Mouse (Mus musculus) olfactory bulb, adult 2 months (tissue): Measurements from ENCODE around the gene Gm45785. TPM values are rescaled to one million over a fixed set of nuclear protein-coding genes. Genes with fewer than 3 reads are reported as not detected.

Experiments used
- H3K27ac ChIP-seq: fragments of 200-500 bp; 2 replicates; pipeline ENCODE4 v1.5.1; 2012; ENCODE audit warnings: low read depth, low read length; ENCODE audit not compliant: insufficient read depth
- H3K4me1 ChIP-seq: fragments of 200-500 bp; 2 replicates; pipeline ENCODE4 v1.6.1; 2012; ENCODE audit warnings: low read length; ENCODE audit not compliant: control insufficient read depth, insufficient read depth
- H3K4me3 ChIP-seq: fragments of 200-500 bp; 2 replicates; pipeline ENCODE4 v1.5.1; 2012; ENCODE audit warnings: mild to moderate bottlenecking, low read depth, low read length, moderate library complexity; ENCODE audit not compliant: insufficient read depth
- CTCF ChIP-seq: fragments of 200-500 bp; IDR thresholded peaks from 2 replicates; pipeline ENCODE4 v1.5.1; 2012; ENCODE audit warnings: low read depth, mild to moderate bottlenecking, low read length, moderate library complexity; ENCODE audit not compliant: insufficient read depth
- POLR2A ChIP-seq: fragments of 200-500 bp; IDR thresholded peaks from 2 replicates; pipeline ENCODE4 v1.6.1; 2012; ENCODE audit warnings: mild to moderate bottlenecking, low read depth, low read length, moderate library complexity; ENCODE audit not compliant: insufficient read depth
- WGBS: fragments of 180-500 bp; shearing (Covaris S2); methylation state at CpG from one replicate; pipeline ENCODE4 v1.1.7; 2018; 5-methylcytosine and 5-hydroxymethylcytosine counted together
- polyA plus RNA-seq: library from polyadenylated mRNA; stranded (reverse); fragments of >200 nt; gene quantifications from 2 replicates; pipeline ENCODE4 v1.2.4, GENCODE M21; 2012; ENCODE audit warnings: low replicate concordance; ENCODE audit not compliant: missing spikeins, insufficient read depth, insufficient read length

The Gm45785 gene
- polyA plus RNA-seq, 1 experiment, result not detected

DNA sequence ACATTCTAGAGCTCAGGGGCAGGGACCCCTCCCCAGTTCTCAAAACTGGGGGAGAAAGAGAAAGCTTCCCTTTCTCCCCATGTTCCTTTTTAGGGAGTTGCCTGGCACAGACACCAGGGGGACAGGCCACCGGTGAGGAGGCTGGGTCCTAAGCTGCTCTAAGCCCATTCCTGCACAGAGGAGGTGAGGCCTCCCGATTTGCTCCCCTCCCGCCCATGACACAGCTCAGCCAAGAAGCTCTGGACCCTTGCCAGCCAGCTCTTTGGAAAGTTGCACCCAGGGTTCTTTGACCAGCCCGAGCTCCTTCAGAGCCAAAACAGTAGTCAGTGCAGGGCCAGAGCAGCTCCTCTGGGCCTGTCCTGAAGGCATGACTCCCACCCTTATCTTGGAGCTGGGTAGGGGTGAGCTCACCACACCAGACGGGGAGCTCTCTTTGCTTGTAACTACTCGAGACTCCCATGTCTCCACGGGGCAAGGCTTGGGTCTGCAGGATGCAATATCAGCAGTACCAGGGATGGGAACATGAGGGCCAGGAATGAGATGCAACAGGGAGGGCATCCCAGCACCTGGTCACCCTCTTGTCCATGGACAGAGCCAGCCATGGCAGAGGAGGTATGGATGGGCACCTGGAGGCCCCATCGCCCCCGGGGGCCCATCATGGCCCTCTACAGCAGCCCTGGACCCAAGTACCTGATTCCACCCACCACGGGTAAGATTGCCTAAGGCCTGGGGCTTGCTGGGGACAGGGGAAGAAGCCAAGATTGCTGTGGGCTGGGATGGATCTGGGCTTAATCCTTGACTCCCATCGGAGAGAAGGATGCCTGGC, 8.2 kb downstream of the Gm45785 start, which contains the start of gene Odf3:
Odf3 (plus strand) TSS at position 51 of the 826 bp plus-strand sequence.
- TF ChIP-seq POLR2A (no peak), CTCF (no peak)
- Histone ChIP-seq H3K4me1 (no peaks in the 10 kb centered on the region; the same call in 1 of the 2 replicates), H3K4me3 (no peak within 1 kb of the TSS), H3K27ac (no peak within 1 kb of the TSS)
- WGBS, result 44% methylated on average over 11 of the region's 11 CpGs

DNA sequence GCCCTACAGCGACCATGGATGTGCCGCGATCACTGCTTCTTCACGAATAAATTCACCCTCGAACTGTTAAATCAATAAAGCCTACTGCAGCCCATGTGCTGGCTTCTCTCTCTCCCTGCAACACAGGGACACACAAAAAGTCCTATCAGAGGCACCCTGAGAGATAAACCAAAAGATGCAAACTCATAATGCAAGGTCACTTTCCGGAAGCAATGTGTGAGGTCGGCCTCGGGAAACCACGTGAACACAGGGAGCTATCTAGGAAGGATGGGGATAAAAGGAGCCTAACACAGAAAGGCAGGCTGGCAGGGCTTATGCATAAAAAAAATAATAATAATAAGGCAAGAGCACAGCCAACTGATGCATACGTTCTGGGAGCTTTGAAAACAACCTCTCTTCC, 9.5 kb downstream of the Gm45785 start:
- Histone ChIP-seq H3K4me3 (no peak overlapping the region), H3K27ac (no peak overlapping the region), H3K4me1 (no peaks in the 10 kb centered on the region; the same call in 1 of the 2 replicates)
- TF ChIP-seq POLR2A (no peak), CTCF (no peak)
- 83% methylated on average over 10 of the region's 10 CpGs for WGBS

DNA sequence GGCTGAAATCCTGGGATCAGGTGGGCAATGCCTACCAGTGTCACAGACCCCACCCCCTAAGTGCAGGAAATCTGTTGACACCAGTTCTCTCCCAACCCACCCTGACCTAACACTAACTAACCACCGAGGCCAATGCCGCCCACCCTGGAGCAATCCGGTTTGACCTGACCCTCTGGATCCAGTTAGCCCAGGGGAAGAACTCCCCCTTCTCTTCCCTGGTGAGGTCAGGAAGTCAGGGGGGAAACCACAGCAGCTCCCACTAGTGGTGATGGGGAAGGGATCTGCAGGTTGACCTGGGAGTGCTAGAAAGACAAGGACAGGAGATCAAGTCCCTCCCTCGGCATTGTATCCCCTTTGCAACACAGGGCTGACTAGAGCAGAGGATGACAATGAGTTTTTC, 10.4 kb downstream of the Gm45785 start:
- Histone ChIP-seq H3K4me3 (no peak overlapping the region), H3K4me1 (no peaks in the 10 kb centered on the region; the same call in 1 of the 2 replicates), H3K27ac (no peak overlapping the region)
- WGBS, result 70% methylated on average over 4 of the region's 4 CpGs
- TF ChIP-seq POLR2A (no peak), CTCF (no peak)

DNA sequence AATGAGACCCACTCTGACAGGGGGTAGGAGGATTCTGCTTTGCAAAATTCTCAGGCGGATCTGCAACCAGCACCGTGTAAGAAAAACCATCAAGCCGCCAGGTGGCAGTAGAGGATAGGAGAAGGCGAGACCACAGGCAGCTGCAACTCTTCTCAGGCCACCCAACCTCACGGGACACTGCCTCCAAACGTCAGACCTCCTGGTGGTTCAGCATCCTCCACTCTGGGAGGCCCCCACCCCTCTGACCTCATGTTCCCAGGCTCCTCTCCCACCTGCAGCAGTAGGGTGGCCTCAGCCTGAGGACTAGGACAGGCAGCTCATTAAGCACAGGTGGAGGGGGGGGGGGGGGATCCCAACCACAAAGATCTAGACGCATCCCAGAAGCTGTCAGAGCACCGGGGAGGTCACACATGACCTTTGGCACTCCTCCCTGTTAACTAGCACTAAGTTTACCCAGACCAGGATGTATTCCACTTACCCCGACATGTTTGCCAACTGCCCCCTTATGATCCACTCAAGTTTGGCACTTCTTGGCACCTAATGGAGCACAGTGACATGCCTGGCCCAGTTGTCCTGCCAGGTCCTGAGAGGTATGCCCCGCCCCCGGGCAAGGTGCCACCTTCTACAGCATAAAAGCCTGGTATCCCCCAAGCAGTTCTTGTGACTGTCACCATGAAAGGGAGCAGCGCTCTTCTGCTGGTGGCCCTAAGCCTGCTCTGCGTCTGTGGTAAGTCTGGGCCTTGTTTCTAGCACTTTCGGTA, 11.0 kb downstream of the Gm45785 start, which contains the start of gene Scgb1c1:
Scgb1c1 (plus strand) TSS at position 643 of the 761 bp plus-strand sequence.
- 26% methylated on average over 14 of the region's 14 CpGs for WGBS
- Histone ChIP-seq H3K27ac (no peak within 1 kb of the TSS), H3K4me1 (no peaks in the 10 kb centered on the region; the same call in 1 of the 2 replicates), H3K4me3 (no peak within 1 kb of the TSS)
- TF ChIP-seq POLR2A (no peak), CTCF (peak; percentile 80)

DNA sequence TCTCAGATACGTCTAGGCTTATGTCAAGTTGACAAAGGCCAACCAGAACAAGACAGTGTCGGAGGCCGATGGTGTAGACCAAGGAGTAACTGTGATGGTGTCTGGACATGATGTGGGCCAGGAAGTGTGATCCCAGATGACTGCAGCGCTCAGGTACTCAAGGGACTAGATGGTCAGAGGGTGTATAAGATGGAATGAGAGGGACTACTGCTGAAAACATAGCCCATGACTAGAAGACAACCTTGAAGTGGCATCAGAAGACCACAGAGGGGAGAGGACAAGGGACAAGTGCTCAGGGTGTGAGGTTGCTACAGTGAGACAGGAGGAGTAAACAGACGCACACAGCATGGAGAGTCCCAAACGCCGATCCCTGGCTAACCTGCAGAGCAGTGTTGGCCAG, 12.3 kb downstream of the Gm45785 start:
- WGBS, result 79% methylated on average over 7 of the region's 7 CpGs
- no peak for TF ChIP-seq POLR2A
- TF ChIP-seq CTCF, result no peak
- H3K27ac ChIP-seq, result no peak overlapping the region
- H3K4me1 ChIP-seq, result no peaks in the 10 kb centered on the region; the same call in 1 of the 2 replicates
- H3K4me3 ChIP-seq, result no peak overlapping the region

DNA sequence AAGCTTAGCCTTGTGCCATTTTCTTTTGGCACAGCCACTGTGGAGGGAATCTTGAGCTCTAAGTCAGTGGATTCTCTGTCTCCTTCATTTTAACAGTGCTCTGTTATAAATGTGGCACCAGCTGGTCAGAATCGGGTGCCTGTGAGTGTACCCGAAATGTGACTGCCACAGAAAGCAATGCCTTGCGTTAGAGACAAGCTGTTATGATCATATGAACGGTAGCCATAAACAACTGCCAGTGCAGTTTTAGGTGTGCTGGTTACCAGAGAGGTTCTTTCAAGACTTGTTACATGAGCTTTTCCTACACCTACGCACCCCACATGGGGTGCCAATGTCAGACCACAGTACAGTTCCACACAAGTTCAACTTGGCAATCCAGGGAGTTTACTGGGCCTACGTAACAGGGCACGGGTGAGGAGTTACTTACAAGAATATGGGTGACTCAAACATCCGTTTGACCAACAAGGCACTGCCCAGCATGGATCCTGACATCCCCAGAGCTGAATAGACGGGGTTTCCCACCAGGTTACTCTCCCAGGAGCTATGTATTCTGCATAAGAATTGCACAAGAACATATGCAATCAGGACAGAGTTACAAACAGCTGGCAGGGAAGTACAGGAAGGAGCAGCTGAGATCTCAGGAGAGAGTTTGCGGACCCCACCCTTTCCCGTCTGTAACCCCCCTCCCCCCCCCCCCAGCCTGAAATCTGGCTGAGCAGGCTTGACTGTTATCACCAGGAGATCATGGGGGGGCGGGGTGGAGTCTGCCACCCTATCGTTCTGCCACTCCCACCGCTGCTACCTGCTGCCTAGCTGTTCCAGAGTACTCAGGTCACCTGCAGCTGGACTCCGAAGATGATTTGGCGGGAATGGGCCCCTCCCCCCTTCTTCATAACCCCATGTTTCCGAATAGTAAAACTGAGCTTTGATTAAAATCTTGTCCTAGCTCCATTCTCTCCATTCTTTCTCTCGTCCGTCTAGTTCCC, 15.1 kb downstream of the Gm45785 start:
- WGBS, result 49% methylated on average over 19 of the region's 19 CpGs
- Histone ChIP-seq H3K27ac (no peak overlapping the region), H3K4me1 (no peaks in the 10 kb centered on the region; the same call in 1 of the 2 replicates), H3K4me3 (no peak overlapping the region)
- no peak for TF ChIP-seq CTCF
- TF ChIP-seq POLR2A, result no peak

DNA sequence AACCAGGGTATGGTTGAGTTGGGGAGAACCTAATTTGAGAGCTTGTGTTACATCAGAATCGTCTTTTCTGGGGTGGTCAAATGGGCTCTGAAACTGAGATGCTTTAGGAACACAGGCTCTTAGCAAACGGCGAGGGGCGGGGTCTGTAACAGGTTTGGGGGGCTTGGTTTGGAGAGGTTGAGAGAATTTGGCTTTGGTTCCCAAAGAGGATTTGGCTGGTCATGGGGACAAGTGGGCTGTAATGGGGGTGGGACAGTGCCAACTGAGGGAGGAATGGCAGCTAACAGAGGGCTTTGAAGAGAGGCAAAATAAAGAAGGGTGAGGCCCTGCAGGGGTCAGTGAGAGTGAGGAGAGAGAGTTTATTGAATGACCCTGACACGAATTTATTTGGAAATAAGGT, 16.6 kb downstream of the Gm45785 start:
- H3K4me3 ChIP-seq, result no peak overlapping the region
- no peak overlapping the region for H3K27ac ChIP-seq
- 65% methylated on average over 5 of the region's 5 CpGs for WGBS
- no peak for TF ChIP-seq POLR2A
- no peak for TF ChIP-seq CTCF
- H3K4me1 ChIP-seq, result no peaks in the 10 kb centered on the region

DNA sequence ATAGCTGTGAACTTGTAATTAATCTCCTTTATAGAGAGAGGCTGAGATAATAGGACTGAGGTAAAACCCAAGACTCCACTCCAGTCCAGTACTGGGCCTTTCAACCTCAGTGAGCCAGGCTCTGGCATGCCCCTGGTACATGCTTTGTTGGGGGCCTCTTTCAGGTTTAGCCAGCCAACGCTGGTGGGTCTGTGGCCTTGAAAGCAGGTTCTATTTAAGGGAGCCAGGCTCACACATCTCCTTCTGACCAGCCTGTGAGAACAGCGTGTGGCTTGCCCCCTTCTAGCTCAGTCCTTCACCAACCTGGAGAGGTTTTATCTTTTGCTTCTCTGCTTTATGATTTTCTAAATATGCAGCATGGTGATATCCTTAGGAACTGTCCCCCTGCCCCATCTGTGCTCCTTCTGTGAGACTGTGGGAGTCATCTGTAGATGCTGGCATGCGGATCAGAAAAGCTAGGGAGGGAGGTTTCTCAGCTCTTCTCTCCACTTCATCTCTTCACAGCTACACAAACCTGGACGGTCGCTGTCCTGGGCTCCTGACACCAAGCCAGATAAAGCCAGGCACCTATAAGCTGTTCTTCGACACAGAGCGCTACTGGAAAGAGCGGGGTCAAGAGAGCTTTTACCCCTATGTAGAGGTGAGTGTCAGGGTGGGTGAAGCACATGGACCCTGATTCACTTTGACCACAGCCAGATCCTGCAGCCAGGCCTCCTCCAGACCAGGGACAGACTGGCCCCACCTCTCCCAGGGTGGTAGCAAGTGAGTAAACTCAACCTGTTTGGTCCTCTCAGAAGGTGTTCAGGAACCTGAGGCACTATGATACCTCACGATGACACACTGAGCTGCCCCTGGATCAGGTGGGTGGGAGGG, 19.7 kb downstream of the Gm45785 start:
- 79% methylated on average over 9 of the region's 9 CpGs for WGBS
- Histone ChIP-seq H3K27ac (no peak overlapping the region), H3K4me3 (no peak overlapping the region), H3K4me1 (no peaks in the 10 kb centered on the region)
- TF ChIP-seq POLR2A (no peak), CTCF (no peak)
